Mouse (Mus musculus) urinary bladder, postnatal 36 days (tissue): ENCODE data around the gene Higd2a.
"Not testable (repeated sequence)": the region's sequence is repeated elsewhere in the genome, so short reads cannot be mapped to it uniquely, and the experiment has no call there.

Experiments
- DNase-seq, 2 experiments: peaks; one replicate each; pipeline ENCODE4 v3.0.0; 2022; ENCODE audit warnings: low spot score in 2 of 2, mixed read lengths in 1 of 2

Higd2a gene

DNA sequence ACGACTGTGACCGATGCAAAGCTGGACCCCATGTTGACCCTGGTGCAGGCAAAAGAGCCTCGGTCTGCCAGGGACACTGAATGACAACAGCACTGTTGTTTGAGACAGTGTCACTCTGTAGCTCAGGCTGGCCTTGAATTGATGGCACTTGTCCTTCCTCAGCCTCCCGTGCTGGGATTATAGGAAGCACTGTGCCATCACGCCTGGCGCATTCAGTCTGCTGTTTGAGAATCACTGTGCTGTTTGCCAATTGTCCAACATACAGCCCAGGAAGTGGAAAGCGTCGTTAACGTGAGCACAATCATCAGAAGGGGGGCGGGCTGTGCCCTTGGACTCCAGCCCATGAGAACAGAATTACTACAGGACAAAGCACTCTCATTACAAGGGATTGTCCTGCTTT is 7.9 kb upstream of the Higd2a start:
- DNase-seq: no peak

DNA sequence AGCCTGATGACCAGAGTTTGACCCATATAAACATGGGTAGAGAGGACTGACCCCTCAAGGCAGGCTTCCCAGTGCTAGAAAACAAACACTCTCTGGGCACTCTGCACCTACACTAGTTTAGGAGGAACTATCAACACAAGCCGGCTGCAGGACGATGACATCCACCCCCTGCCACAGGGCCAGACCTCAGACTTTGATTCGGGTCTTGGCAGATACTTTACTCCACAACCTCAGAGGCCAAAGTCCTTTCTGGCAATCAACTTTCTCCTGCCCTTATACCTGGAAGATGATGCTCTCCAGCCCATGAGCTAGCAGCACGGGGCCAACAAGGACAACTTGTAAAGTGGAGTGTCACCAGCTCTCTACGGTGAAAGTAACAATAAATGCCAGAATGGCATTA is 7.1 kb upstream of the Higd2a start:
- DNase-seq: no peak

DNA sequence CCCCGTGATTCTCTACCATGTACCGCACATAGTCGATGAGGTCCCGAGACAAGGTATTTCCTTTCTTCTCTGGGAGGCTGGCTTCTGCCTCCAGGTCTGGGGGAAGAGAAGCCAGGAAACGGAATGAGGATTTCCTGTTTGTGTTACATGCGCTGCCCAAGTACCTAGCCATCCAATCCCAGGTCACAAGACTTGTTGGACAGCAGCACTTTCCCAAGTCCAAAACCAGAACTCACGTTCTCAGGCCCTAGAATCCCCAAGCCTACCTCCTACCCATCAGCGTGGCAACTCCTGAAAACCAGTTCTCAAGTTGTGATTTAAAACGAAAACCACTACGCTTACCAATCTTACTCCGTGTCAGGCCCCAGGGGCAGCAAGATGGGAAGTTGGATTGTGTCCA is 4.2 kb upstream of the Higd2a start:
- no peak for DNase-seq

DNA sequence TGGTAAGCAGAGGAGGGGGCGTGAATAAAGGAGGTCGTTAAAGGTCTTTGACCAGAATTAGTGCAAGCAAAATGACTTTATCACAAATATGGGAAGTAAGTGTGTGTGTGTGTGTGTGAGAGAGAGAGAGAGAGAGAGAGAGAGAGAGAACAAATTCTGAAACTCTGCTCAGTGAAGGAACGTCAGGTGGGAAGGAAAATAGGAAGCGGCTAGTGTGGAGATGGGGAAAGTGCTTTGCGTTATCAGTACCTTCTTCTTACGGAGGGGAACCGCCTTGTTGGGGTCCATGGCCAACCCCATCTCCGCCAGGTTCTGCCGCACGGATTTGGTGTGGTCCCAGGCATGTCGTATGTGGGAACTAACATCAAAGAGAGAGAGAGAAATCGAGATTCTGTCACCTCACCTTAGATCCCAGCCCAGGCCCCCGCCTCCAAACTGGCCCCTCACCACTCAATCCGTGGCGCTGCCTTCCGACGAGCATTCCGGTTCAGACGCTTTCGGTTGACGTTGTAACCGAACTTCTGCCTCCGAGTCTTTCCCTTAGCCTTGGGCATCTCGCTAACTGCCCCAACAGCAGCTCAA is 502 bp upstream of the Higd2a start:
- DNase-seq: no peak

DNA sequence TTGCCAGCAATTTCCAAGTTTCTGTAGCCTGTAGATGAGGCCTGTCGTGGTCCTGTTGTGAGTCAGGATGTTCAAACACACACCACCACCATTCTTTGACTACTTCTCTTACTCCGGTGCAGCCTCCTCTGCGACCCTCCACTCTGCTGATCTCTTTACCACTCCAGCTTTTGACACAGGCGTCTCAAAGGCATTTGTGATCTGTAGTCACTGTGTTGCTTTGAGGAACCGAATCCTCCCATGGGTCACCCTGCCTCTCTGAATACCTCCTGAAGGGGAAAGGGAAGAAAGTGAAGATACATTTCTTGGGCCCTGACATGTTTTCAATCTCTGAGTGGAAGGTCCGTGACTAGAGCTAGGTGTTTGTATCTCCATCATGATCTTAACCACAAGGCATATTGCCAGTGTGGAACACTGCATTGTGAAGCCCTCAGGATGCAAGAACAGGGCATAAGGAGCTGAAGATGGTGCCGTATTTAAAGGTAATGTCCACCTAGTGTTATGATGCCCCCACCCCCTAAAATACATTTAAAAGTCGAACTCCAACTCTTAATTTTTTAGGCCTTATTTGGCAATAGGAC is 1.9 kb downstream of the Higd2a start:
- DNase-seq: no peak

DNA sequence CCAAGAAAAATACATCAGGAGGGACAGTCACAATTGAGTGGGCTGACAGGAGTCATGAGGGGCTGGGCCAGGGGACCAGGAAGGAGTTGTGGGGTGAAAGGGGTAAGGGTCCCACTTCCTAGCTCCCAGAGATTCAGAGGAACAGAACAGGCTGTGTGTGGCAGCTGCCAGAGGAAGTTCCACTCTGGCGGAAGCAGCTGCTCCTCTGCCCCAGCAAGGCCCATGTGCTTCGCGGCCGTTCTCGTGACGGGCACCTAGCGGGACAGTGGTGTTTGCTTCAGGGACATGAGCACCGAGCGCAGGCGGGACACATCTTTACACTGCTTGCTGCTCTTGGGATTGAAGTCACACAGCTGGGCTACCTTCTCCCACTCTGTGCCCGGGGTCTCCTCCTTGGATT is 3.6 kb downstream of the Higd2a start:
- DNase-seq: no peak

DNA sequence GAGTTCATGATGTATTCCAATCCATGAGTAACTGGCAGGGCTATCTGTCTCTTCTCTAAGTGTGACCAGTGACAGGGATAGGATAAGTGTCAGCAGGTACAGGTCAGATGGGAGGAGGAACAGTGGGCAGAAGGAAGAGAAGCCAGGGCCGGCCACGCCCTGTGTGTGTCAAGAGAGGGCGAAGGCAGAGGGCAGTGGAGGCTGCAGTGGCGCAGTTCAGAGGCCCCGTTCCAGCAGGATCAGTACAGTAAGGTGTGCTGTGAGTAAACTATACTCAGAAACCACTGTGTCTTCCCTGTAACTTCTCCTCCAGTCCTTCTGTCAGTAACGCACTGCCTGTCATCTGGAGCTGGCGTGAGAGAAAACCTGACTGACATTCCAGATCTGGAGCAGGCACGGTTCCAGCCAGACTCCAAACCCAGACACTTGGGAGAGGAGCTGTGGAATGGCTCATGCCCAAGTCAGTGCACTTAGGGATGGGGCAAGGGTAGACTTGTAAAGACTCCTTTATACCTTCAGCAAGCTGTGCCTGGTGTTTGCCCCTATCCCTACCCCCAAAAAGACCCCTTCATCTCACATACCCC is 6.2 kb downstream of the Higd2a start:
- no peak for DNase-seq

DNA sequence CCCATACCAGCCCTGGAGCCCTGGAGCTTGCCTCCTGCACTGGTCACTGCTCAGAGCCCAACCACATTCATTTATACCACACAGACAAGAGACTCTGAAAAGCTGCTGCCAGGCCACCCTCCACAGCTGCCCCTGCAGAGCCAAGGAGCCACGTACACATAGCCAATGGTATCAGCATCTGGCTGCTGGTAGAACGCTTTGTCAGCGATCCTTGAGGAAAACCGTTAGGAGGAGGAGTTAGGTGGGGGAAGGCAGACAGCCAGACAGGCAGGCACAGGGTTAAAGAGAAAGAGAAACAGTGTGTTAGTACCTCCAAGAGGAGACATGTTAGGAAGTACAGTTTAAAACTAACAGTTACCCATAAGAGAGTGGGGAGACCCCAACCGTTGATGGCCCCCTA is 6.9 kb downstream of the Higd2a start:
- DNase-seq: no peak

DNA sequence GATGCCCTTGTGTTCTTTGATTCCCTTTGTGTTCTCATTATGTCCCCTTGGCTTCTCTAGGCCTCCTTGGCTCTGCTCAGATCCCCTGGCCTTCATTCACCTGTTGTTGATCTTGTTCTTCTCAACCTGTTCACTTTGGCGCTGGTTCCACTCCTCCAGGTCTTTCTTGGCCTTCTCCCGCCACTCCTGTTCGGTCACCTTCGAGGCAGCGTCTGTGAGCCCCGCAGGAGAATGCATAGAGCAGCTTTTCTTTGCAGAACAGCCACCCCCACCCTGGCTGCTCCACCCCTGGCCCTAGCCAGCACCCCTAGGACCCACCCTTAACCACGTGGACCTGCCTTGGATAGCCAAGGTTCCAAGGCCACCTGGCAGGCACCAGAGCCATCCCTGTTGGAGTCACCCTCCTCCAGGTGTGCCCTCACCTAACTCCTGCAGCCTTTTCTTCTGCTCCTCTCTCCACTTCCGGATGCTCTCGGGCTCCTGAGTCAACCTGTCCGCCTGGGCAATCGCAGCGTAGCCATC is 8.7 kb downstream of the Higd2a start:
- DNase-seq: no peak

DNA sequence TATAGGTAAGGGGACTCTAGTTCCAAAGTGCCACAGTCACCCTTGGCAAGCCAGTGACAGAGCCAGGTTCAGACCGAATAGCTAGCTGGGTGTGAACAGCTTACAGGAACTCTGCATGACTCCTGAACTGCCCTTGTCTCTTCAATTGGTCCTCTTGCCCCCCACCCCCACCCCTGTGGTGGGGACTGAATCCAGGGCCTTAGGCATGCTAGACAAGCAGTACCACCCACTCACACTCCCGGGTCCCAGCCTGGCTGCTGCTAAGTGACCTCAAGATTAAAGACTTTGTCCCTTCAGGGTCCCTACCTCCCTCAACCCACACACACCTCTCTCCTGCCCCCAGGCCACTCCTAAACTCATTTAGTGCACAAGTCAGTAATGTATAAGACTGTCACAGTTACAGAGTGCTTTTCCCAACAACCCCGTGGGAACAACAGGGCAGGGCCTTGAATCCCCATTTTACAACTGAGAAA is 12.7 kb downstream of the Higd2a start:
- no peak for DNase-seq

DNA sequence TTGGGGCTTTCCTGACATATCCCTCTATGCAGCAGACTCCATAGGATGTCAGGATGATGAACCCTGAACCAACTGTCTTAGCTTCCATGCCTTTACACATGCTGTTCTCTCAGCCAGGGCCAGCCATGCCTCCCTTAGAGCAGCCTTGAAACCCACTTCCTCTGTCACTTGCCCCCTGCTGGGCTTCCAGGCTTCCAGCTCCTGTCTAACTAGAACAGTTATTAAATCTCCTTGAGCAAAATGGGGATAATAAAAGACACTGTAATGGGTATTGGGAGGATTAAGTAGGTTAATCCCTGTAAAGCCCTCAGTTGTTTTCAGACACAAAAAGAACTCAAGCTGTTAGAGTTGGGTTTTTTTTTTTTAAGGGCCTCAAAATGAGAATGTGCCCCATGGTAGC is 13.5 kb downstream of the Higd2a start:
- no peak for DNase-seq

DNA sequence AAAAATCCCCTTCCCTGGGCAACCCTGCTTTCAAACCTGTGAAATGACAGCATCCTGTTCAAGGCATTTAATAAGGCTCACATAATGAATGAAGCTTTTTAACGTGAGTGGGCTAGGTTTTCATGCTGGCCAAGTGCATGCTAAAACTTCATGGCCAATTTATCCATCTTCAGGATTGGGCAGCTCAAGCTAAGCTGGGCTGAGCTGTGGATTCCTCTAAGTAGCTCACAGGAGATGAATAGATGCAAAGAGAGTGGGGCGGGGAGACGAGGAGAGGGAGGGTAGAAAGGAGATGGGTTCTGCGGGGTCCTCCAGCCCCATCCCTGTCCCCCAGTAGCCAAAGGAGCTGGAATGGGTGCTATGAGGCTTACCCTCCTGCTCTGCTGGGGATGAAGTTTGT is 14.2 kb downstream of the Higd2a start:
- DNase-seq: no peak

DNA sequence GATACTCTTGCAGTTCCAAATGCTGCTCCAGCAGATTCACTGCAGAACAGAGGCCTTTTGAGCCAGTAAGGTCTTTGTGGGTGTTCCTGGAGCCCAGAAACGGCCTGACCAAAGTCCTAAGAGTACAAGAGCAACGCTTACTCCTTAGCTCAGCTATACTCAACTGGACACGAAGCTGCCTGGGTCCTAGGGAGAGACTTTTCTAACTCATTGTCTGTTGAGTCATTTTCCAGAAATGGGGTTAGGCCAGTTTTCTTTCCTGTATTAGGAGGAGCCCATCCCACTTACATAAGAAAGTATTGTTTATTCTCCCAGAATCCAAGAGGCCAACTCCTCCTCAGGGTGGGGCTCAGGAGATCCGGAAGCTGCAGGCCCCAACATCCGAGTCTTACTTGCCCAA is 15.4 kb downstream of the Higd2a start:
- peak in 1 of 2 experiments; percentile 31 for DNase-seq

DNA sequence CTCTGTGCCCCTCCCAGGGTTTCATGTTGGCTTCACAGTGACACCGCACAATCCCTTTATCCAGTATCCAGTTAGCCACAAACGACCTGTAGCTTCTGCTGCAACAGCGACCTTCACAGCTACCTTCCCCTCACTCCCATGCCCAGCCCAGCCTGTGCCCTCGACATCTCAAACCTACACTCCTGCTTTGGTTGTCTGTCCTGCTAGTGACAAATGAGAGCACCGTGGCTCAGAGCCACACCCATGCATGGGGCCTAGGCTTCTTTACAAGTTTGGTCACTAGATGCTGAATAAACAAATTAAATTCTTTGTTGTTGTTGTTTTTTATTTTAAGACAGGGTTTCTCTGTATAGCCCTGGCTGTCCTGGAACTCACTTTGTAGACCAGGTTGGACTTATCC is 17.2 kb downstream of the Higd2a start:
- DNase-seq: no peak

DNA sequence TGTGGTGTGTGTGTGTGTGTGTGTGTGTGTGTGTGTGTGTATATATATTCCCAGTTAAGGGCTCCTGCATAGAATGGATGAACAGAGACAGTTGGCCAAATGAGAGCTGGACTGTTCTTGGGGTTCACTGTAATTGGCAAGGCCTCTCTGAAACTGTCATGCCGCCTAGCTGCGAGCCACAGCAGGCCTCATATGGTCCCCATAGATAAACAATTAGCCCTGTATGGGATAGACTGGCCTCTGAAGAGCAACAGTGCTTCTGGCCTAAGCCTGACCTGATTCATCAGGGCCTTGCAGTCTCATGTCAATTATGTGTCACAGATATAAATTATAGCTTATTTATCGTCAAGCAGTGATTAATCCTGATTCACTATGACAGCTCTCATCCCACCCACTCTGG is 18.0 kb downstream of the Higd2a start:
- no peak for DNase-seq

DNA sequence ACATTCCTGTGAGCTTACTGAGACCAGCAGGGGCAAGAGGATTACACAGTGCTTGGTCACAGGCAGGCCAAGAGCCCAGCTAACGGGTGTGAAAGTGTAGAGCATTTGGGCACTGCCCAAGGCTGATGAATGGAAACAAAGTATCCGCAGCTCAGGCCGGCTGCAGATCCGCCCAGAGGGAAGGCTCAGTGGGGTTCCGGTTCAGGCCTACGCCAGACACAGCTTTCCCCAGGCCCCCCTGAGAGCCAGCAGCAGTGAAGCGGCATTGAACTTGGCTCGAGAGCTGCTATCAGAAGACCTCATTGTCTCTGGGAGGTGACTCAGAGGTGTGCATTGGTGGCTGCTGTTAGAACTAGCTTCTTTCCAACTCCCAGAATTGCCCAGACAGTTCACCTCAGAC is 18.7 kb downstream of the Higd2a start:
- DNase-seq: no peak

DNA sequence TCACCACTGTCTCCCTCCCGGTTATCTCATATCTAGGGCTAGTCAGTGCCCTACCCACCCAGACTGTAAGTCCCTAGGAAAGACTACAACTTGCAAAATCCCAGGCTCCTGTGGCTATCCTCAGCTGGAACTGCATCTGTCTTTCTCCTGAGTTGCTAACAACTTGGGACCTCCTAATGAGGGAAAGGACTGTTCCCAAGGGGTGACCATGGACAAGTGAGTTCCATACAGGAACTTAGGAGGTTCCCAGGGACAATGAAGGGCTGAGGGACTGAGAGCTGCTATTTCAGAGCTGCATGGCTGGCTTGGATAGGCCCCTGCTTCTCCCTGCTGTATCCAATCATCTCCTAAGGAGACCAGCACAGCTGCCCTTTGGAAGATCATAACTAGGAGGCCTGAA is 19.3 kb downstream of the Higd2a start:
- no peak for DNase-seq

DNA sequence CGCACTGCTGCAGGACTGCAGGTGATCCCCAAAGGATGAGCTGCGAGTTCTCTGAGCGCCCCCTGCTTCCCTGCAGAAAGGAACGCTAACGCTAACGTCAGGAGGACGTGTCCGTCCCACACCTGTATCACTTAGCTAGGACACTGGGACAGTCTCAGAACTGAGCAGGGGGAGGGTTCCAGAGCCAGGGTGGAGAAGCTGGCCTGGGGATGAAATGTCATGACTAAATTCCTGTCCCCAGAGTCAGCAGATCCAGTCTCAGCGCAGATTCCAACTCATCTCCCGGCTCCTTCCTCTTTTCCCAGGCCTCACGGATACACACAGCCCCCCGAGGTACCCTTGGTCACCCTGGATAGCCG is 20.6 kb downstream of the Higd2a start:
- DNase-seq: peak in 1 of 2 experiments; percentile 33

DNA sequence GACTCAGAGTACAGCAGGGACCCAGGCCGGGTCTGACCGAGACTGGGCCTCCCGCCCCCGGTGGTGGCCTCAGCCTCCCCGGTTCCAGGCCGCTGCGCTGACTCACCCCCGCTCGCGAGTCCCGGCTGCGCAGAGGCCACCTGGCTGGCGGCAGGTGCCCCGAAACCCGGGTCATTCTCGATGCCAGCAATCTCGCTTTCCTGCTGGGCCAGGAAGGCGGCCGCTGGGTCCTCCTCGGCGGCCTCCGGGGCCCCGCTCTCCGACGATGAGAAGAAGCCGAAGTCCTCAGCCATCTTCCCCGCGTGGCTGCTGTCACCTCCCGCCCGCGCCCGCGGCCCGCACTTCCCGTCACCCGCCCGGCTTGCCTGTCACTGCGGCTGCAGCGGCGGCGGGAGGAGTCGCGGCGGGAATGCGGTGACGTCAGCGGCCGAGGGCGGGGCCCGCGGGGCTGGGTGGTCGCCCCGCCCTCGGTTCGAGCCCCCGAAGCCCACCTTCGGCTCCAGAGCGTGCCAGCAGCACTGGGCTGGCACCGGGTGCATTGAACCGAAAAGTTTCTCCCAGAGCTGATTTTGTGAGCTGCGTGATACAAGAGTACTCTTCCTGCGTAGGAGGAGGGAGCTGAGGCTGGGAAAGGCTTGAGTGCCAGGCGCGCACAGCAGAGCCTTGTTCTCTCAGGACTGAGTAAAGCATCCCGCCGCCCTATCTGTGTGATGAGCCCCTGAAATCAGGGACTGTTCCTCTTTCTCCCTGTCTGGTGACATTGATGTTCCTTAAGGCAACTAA is 21.2 kb downstream of the Higd2a start, which contains the start of gene Cltb:
Cltb (minus strand) TSS at position 373 of the 783 bp plus-strand sequence.
- peak; percentile 86 to 87 for DNase-seq

DNA sequence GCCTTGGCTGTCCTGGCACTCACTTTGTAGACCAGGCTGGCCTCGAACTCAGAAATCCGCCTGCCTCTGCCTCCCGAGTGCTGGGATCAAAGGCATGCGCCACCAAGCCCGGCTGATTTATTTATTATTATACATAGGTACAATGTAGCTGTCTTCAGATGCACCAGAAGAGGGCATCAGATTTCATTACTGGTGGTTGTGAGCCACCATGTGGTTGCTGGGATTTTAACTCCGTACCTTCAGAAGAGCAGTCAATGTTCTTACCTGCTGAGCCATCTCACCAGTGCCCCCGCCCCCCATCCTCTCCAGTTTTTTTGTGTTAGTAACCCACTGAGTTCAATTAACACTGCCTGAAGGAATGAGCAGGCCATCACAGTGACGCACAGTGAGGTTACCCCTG is 23.1 kb downstream of the Higd2a start:
- DNase-seq: not testable (repeated sequence)

DNA sequence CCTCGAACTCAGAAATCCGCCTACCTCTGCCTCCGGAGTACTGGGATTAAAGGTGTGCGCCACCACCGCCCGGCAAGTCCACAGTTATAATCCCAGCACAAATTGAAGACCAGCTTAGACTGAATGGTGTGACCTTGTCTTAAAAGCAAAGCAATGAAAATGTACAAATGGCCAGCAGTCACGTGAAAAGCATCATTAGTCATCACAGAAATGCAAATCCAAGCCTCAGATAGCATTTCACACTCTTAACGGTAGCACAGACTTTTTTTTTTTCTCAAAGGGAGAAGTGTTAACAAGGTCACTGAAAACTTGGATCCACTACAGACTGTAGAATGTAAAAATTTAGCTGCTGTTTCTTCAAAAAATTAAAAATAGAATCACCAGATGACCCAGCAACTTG is 26.3 kb downstream of the Higd2a start:
- DNase-seq: no peak

DNA sequence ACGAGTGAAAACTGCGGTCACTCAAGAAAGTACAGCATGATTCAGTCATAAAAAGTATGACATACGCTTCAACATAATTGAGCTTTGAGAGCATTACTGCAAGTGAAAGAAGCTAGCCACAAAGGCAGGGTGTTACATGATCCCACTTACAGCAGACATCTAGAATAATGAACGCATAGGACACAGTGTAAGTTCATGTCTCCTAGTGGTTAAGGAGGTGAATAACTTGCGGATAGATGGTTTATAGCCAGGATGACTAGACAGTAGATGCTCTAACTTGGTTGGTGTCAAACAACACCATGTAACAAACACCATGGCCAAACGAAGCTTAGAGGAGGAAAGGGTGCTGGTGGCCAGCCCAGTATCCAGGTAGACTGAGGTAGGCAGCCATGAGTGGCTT is 27.0 kb downstream of the Higd2a start:
- no peak for DNase-seq
